Mouse (Mus musculus) embryonic facial prominence, embryonic 10.5 days (tissue): ENCODE data around the gene Irs3. TPM values are rescaled to one million over a fixed set of nuclear protein-coding genes. Genes with fewer than 3 reads are reported as not detected.
A peak's percentile ranks its signal among the peaks of the same experiment; 100 is the strongest.

Experiments used
- DNase-seq: peaks from one replicate; pipeline ENCODE4 v3.0.0-alpha.2; 2017; ENCODE audit warnings: low spot score
- H3K27ac ChIP-seq: fragments of 300-500 bp; sonication (generic); replicated peaks from 2 replicates; pipeline ENCODE4 v1.5.1; 2016; ENCODE audit warnings: mild to moderate bottlenecking
- H3K27me3 ChIP-seq: fragments of 300-500 bp; sonication (generic); replicated peaks from 2 replicates; pipeline ENCODE4 v1.6.1; 2016; ENCODE audit warnings: low read depth, mild to moderate bottlenecking; ENCODE audit not compliant: poor library complexity, severe bottlenecking
- H3K36me3 ChIP-seq: fragments of 300-500 bp; sonication (generic); replicated peaks from 2 replicates; pipeline ENCODE4 v1.6.1; 2016; ENCODE audit warnings: mild to moderate bottlenecking, moderate library complexity
- H3K4me1 ChIP-seq: fragments of 300-500 bp; sonication (generic); 2 replicates; pipeline ENCODE4 v1.6.1; 2016
- H3K4me3 ChIP-seq: fragments of 300-500 bp; sonication (generic); 2 replicates; pipeline ENCODE4 v1.5.1; 2016; ENCODE audit warnings: mild to moderate bottlenecking, moderate library complexity
- H3K9me3 ChIP-seq: fragments of 300-500 bp; sonication (generic); 2 replicates; pipeline ENCODE4 v1.6.1; 2016; ENCODE audit warnings: mild to moderate bottlenecking
- WGBS: fragments of 180-500 bp; shearing (Covaris S2); methylation state at CpG from one replicate; pipeline ENCODE4 v1.1.7; 2016; 5-methylcytosine and 5-hydroxymethylcytosine counted together
- polyA plus RNA-seq: library from polyadenylated mRNA; unstranded; fragments of >200 nt; fragmentation: Nextera tagmentation; extraction: Ambion mirVana; gene quantifications from 2 replicates; pipeline ENCODE4 v1.2.1, GENCODE M21; 2016

The Irs3 gene
- polyA plus RNA-seq: 0.16 and 0.34 TPM in 2 replicates

- Histone ChIP-seq H3K27me3 (peaks cover 50% of the 10 kb centered on the region), H3K4me1 (peaks cover 58% of the 10 kb centered on the region)
- 12% methylated on average over 11 of the region's 11 CpGs for WGBS
Observed at GRCm38 (mm10) chr5:137645652-137646091, at the start of gene Irs3. Gene Irs3 (minus strand): TSS chr5:137645714.

DNA sequence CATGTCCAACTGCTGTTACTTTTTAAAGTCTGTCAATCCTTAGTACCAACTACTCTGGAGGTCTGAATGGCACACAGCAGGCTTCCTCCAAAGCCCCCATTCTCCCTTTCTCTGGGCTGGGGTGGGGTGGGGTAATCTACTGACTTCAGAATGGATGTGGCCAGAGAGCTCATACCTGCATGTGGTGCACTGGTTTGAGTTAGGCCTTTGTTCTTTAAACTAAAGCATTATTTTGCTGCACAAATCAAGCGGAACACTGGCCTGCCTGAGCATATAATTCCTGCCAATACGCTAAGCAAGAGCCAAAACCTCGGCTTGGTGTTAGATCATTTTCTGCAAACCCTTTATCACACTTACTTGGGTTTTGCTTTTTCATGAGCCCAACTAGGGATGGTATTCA, 49.3 kb upstream of the Irs3 start:
- DNase-seq: no peak

More at GRCm38 (mm10) chr5:137645652-137646091, at the start of gene Irs3:
- H3K36me3 ChIP-seq: peaks cover 27% of the 10 kb centered on the region
- DNase-seq: peak; percentile 47
- peak within 1 kb of the TSS; percentile 48; the same call in 1 of the 2 replicates for H3K27ac ChIP-seq
- no peaks in the 10 kb centered on the region for H3K9me3 ChIP-seq
- H3K4me3 ChIP-seq: peak within 1 kb of the TSS; percentile 54

DNA sequence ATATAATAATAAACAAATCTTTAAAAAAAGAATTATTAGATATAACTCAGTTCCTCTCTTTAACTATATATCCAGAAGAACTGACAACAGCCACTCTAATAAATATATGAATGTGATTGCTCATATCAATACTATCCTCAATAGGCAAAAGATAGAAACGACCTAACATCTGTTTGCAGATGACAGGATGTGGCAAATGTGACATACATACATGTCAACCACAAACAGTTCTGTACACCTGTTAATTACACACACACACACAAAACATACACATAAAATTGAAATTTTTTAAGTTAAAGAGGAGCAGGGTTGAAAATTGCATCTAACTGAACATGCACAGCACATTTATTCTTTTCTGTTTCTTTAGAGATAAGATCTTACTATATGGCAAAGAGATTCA, 46.4 kb upstream of the Irs3 start:
- 0 out of 2 replicates have a peak, but pooled peaks cover 6% of the 10 kb centered on the region for H3K27me3 ChIP-seq
- no peaks in the 10 kb centered on the region for H3K36me3 ChIP-seq
- no peak overlapping the region for H3K4me3 ChIP-seq
- no peaks in the 10 kb centered on the region for H3K9me3 ChIP-seq
- H3K27ac ChIP-seq: no peak overlapping the region
- 0 out of 2 replicates have a peak, but pooled peaks cover 3% of the 10 kb centered on the region for H3K4me1 ChIP-seq
- WGBS: 77% methylated on average over 1 of the region's 1 CpGs
- DNase-seq: no peak

More for the DNA sequence above, 49.3 kb upstream of the Irs3 start:
- Histone ChIP-seq H3K36me3 (no peaks in the 10 kb centered on the region), H3K4me3 (no peak overlapping the region), H3K9me3 (no peaks in the 10 kb centered on the region), H3K27ac (no peak overlapping the region), H3K27me3 (0 out of 2 replicates have a peak, but pooled peaks cover 4% of the 10 kb centered on the region), H3K4me1 (0 out of 2 replicates have a peak, but pooled peaks cover 3% of the 10 kb centered on the region)
- 68% methylated on average over 3 of the region's 3 CpGs for WGBS

GRCm38 (mm10) chr5:137690531-137690930, 45.0 kb upstream of the Irs3 start:
- Histone ChIP-seq H3K27me3 (peaks cover 19% of the 10 kb centered on the region), H3K9me3 (no peaks in the 10 kb centered on the region), H3K27ac (no peak overlapping the region), H3K4me1 (0 out of 2 replicates have a peak, but pooled peaks cover 3% of the 10 kb centered on the region), H3K36me3 (no peaks in the 10 kb centered on the region), H3K4me3 (no peak overlapping the region)
- 69% methylated on average over 9 of the region's 9 CpGs for WGBS
- no peak for DNase-seq

DNA sequence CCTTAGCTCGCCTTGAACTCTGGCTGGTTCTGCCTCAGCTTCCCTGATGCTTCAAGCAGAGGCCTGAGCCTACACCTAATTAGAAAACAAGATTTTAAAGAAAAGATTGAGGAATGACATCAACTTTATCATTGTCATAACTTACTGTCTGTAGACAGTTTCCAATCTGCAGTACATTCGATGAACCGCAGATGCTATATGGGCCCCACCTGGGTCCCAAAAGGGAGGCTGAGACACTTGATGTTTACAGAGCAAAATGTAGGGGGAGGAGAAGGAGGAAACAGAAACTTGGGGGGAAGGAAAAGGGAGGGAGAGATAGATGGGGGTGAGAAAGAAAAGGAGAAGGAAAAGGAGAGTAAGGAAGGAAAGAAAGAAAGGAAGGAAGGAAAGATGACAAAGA, 44.5 kb upstream of the Irs3 start:
- WGBS: 88% methylated on average over 3 of the region's 3 CpGs
- H3K4me3 ChIP-seq: no peak overlapping the region
- no peak overlapping the region for H3K27ac ChIP-seq

DNA sequence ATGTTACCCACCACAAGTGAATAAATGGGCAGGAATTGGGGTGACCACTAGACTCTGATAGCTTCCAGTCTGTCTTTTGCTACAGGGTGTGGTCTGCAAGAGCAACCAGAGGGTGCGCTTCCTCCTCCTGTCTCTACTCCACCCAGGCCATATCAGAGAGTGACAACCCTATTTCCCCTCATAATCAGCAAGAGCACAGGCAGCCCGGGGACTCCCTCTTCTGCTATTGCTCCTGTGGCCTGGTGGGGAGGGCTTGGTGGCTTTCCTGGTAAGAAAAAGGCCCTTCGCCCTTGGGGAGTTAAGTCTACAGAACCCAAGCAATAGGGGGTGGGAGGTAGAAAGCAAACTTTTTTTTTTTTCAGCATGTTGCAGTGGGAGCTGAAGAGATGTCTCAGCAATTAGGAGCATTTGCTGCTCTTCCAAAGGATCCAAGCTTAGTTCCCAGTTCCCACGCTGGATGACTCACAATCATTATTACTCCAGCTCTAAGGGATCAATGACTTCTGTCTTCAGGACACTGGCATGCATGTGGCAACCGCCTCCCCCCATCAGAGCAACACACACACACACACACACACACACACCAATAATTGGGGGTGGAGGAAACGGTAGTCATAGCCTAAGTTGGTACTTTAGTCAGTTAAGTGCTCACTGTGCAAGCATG, 40.7 kb upstream of the Irs3 start:
- peaks cover 22% of the 10 kb centered on the region for H3K27me3 ChIP-seq
- 79% methylated on average over 6 of the region's 6 CpGs for WGBS
- no peaks in the 10 kb centered on the region for H3K9me3 ChIP-seq
- no peak overlapping the region; the same call in 1 of the 2 replicates for H3K27ac ChIP-seq
- peaks cover 11% of the 10 kb centered on the region for H3K36me3 ChIP-seq
- no peak for DNase-seq
- peaks cover 19% of the 10 kb centered on the region for H3K4me1 ChIP-seq
- H3K4me3 ChIP-seq: no peak overlapping the region

More for the DNA sequence above, 44.5 kb upstream of the Irs3 start:
- Histone ChIP-seq H3K4me1 (0 out of 2 replicates have a peak, but pooled peaks cover 3% of the 10 kb centered on the region), H3K9me3 (no peaks in the 10 kb centered on the region), H3K27me3 (peaks cover 22% of the 10 kb centered on the region), H3K36me3 (no peaks in the 10 kb centered on the region)
- no peak for DNase-seq

GRCm38 (mm10) chr5:137685653-137686052, 40.1 kb upstream of the Irs3 start:
- Histone ChIP-seq H3K9me3 (no peaks in the 10 kb centered on the region), H3K4me1 (peaks cover 18% of the 10 kb centered on the region), H3K36me3 (peaks cover 17% of the 10 kb centered on the region), H3K4me3 (0 out of 2 replicates have a peak overlapping the region, but pooled peaks have one; percentile 85), H3K27me3 (peaks cover 21% of the 10 kb centered on the region), H3K27ac (peak overlapping the region; percentile 16; the same call in 1 of the 2 replicates)
- DNase-seq: no peak
- WGBS: 94% methylated on average over 3 of the region's 3 CpGs

DNA sequence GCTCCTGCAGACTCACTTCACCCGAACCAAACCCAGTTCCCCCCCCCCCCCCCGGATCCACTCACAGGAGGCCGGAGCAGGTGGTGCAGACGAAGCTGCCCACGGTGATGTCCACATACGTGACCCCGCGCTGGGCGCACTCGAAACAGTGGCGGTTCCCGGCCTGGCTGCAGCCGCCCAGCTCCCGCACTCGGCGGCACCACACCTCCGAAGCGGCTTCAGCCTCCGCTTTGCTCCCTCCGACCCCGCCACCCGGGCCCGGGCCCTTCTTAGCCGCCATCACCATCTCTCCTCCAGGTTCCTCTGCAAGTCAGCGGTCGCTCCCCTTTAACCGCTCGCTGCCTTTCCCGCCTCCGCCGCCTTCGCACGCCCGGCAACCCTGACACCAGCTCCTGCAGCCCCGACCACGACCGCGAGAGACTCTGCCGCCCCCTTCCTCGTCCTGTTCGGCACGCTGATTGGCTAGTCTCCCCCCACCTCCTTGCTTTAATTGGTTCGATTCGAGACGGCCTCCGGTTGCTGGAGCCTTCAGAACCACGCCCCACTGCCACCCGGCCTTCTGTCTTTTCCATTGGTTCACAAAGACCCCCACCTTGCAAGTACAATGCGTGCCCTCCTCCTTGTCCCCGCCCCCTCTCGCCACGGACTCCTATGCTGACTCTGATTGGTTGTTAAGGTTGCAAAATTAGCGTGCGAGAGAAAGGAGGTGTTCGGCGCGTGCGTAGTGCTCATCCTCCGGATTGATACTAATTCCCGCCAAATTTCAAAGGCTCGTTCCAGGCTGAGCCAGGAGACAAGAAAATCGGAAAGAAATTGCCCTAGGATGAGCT, 39.0 kb upstream of the Irs3 start, which contains the start of gene Agfg2:
Gene Agfg2, minus strand, starts transcription at position 433 of the 830 bp plus-strand sequence.
- WGBS: under 1% methylated on average over 62 of the region's 62 CpGs
- Histone ChIP-seq H3K9me3 (no peaks in the 10 kb centered on the region), H3K4me3 (peak within 1 kb of the TSS; percentile 85), H3K27ac (peak within 1 kb of the TSS; percentile 87), H3K36me3 (peaks cover 26% of the 10 kb centered on the region), H3K4me1 (peaks cover 16% of the 10 kb centered on the region), H3K27me3 (peaks cover 17% of the 10 kb centered on the region)
- peak; percentile 99 for DNase-seq

GRCm38 (mm10) chr5:137683388-137684293, 38.1 kb upstream of the Irs3 start:
- 18% methylated on average over 28 of the region's 28 CpGs for WGBS
- Histone ChIP-seq H3K9me3 (no peaks in the 10 kb centered on the region), H3K36me3 (peaks cover 29% of the 10 kb centered on the region), H3K27me3 (peaks cover 17% of the 10 kb centered on the region), H3K4me1 (peaks cover 16% of the 10 kb centered on the region), H3K4me3 (peak overlapping the region; percentile 85), H3K27ac (peak overlapping the region; percentile 87)
- peak; percentile 15 for DNase-seq

DNA sequence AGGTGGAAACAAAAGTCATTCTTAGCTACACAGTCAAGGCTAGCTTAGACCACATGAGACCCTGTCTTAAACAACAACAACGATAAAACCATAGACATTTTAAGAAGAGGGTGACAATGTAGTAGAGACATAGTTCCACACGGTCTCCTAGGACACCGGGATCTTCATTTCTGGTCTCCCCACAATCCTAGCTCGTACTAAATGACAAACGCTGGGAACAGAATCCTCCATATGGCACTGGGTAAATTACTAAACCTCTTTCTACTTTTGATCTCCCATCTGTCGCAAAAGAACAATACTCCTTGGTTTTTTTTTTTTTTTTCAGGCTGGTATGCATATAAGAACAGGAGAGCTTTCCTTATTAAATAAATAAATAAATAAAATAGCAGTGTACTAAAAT, 37.0 kb upstream of the Irs3 start:
- peaks cover 36% of the 10 kb centered on the region for H3K36me3 ChIP-seq
- 94% methylated on average over 6 of the region's 6 CpGs for WGBS
- no peak for DNase-seq
- no peak overlapping the region for H3K27ac ChIP-seq
- peaks cover 16% of the 10 kb centered on the region for H3K4me1 ChIP-seq
- H3K4me3 ChIP-seq: peak overlapping the region; percentile 5; the same call in 1 of the 2 replicates
- H3K27me3 ChIP-seq: peaks cover 17% of the 10 kb centered on the region
- H3K9me3 ChIP-seq: no peaks in the 10 kb centered on the region

GRCm38 (mm10) chr5:137679726-137680125, 34.2 kb upstream of the Irs3 start:
- peaks cover 51% of the 10 kb centered on the region for H3K36me3 ChIP-seq
- no peak overlapping the region for H3K4me3 ChIP-seq
- DNase-seq: no peak
- H3K27ac ChIP-seq: no peak overlapping the region
- WGBS: 89% methylated on average over 4 of the region's 4 CpGs
- H3K4me1 ChIP-seq: peaks cover 16% of the 10 kb centered on the region
- H3K27me3 ChIP-seq: no peaks in the 10 kb centered on the region
- H3K9me3 ChIP-seq: no peaks in the 10 kb centered on the region
